21 mouse cellular contexts compared by ENCODE assay signal in the genomic region with DNA sequence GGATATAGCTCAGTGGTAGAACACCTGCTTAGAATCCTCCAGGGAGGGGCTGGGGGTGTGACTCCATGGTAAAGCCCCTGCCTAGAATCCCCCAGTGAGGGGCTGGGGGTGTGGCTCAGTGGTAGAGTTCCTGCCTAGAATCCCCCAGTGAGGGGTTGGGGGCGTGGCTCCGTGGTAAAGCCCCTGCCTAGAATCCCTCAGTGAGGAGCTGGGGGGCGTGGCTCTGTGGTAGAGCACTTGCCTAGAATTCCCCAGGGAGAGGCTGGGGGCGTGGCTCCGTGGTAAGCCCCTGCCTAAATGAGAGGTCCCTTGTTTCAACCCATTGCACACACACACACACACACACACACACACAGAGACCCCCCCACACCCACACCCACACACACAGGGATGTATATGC. TPM values are rescaled to one million over a fixed set of nuclear protein-coding genes. Genes with fewer than 3 reads are reported as not detected.
"Had no signal": no experiment of that assay in that cellular context is flagged by ENCODE, and none has a peak within 500 bp of the region (broad histone marks: within the 10 kb centered on the region; RNA-seq: fewer than 3 reads in every experiment).

No protein-coding gene starts in this region.

- H3K9ac ChIP-seq: neural tube, embryonic 12.5 days; neural tube, embryonic 13.5 days; neural tube, embryonic 15.5 days; stomach, embryonic 15.5 days had no signal

- H3K27ac ChIP-seq: neural tube, embryonic 12.5 days; neural tube, embryonic 13.5 days; neural tube, embryonic 15.5 days; stomach, embryonic 15.5 days; stomach, postnatal 0 days had no signal

- H3K4me2 ChIP-seq: neural tube, embryonic 12.5 days; neural tube, embryonic 13.5 days; neural tube, embryonic 15.5 days; stomach, embryonic 15.5 days had no signal

- H3K4me1 ChIP-seq: stomach, embryonic 15.5 days had no signal

- DNase-seq: retina, postnatal 1 day; right cerebral cortex, adult 18-20 months; right cerebral cortex, postnatal 14 days; right cerebral cortex, postnatal 25 days; right cerebral cortex, postnatal 4 days; spleen, adult 18-20 months; thymus, adult 18-20 months; thymus, adult 2 months; thymus, postnatal 14 days; thymus, postnatal 25 days; thymus, postnatal 36 days; thymus, postnatal 4 days had no signal

- H3K9me3 ChIP-seq: neural tube, embryonic 12.5 days; neural tube, embryonic 13.5 days; neural tube, embryonic 15.5 days; stomach, embryonic 15.5 days had no signal

- H3K27me3 ChIP-seq: neural tube, embryonic 12.5 days; neural tube, embryonic 13.5 days; neural tube, embryonic 15.5 days; stomach, embryonic 15.5 days had no signal

- H3K4me3 ChIP-seq: neural tube, embryonic 12.5 days; neural tube, embryonic 13.5 days; neural tube, embryonic 15.5 days; stomach, embryonic 15.5 days had no signal

RNA-seq across cellular contexts. Expression of gene Syna, which starts 49.7 kb away (rescaled TPM):
- total RNA-seq: neutrophil, adult 5-6 weeks had no signal
- polyA plus RNA-seq: neural tube, embryonic 14.5 days; spleen, adult 2 months; stomach, embryonic 14.5 days had no signal

RNA-seq across cellular contexts. Expression of gene Gtf2ird1, which starts 53.8 kb away (rescaled TPM):
- total RNA-seq: neutrophil, adult 5-6 weeks had no signal
